Mouse (Mus musculus): ENCODE measurements around the gene Hectd2.

GRCm38 (mm10) chr19:36561171-36561570 lies 6.7 kb downstream of the Hectd2 start:
- TF ChIP-seq EP300 (optimal IDR thresholded peaks at IDR 0.05): no peak
- TF ChIP-seq CTCF (IDR thresholded peaks at IDR 0.05; ENCODE audit: low read depth): no peak

Data from stomach, postnatal 0 days (tissue).